Mouse (Mus musculus): ENCODE measurements around the gene H2-M11.

Gene H2-M11

DNA sequence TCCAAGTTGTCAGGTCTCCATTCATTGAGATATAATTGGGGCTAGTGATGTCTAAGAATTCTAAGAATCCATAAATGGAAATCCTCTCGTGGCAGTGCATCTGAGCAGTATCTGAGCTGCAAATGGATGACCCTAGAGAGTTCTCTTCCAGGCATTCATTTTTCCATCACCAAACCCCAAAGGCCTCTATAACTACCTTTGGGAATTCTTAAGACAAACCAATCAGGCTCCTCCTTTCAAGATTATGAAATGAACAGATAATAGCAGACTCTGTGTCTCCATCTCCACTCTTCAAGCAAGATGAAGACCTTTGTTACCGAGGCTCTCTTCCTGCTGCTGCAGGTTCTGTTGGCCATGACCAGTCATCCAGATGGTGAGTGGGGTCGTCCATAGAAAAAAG is at the start of gene H2-M11:
TSS of gene H2-M11 (plus strand) at position 301 of the 400 bp plus-strand sequence.
- no peak for DNase-seq

DNA sequence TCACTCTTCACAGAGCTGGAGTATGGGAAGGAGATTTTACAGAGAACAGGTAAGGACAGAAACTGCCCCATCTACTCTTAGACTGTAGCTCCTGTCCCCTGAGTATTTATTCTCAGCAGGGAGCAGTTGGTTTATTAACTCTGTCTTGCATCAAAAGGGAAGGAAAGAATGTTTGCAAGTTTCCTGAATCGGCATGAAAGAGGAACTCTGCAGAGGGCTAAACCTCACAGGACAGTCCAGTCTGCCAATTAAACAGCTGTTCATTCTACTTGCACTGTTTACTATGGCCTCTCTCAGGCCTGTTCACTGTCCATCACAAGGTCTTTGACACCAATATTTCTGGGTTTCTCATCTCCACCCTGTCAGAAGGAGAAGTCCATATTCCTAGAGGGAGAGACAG is 46.4 kb upstream of the H2-M11 start:
- no peak for DNase-seq

DNA sequence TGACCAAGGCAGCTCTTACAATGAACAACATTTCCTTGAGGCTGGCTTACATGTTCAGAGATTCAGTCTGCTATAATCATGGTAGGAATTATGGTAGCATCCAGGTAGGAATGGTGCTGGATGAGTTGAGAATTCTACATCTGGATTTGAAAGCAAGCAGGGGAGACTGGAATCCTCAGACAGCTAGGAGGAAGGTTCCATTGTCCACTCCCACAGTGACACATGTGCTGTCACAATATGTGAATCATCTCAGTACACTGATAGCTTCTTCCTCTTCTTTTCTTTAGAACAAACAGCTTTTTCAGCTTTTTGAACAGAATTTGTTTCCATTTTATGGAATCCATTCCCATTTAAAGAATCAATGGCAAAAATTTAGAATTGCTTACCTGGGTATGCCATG is 43.0 kb upstream of the H2-M11 start:
- no peak for DNase-seq
